Mouse (Mus musculus): Measurements from ENCODE around the gene Sparc. TPM values are rescaled to one million over a fixed set of nuclear protein-coding genes. Genes with fewer than 3 reads are reported as not detected.
"Not testable (repeated sequence)": the region's sequence is repeated elsewhere in the genome, so short reads cannot be mapped to it uniquely, and the experiment has no call there.

Sparc gene
- total RNA-seq, 2 experiments from 2014 or later = not detected

DNA sequence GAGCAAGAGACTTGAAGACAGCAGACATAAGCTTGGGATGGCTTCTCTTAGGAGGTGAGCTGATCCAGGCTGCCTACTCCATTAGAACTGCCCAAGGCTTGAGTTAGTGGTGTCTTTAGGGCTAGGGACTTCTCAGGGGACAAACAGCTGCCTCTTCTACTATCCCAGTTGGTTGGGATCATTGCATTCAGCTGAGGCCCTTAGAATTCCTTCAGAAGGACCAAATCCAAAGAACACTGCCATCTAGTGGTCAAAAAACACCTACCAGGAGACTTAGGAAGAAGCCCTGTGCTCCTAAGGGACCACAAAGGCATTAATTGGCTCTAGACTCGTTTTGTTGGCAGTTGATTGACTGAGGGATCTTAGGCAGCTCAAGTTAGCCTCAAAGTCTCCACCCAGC, 21.8 kb upstream of the Sparc start:
- ATAC-seq (replicated peaks; ENCODE audit: low FRiP score, low TSS enrichment, poor library complexity, severe bottlenecking) = 0 out of 2 replicates have a peak, but pooled peaks have one; percentile 52

DNA sequence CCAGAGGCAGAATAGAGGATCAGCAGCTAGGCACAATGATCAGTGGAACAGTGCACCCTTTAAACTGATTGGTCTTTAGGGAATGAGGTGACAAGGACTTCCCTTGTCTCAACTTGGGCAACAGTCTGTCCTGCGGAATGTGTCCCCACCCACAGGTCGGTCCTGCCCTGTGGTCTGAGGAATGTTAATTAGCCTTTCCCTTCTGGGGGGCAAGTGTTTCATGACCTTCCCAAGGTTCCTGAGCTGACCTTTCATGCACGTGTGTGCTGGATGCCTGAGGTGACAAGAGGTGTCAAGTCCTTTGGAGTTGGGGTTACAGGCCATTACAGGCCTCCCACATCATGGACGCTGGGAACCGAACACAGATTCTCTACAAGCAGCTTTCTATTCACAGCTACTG, 16.7 kb upstream of the Sparc start:
- no peak for ATAC-seq (replicated peaks; ENCODE audit: low FRiP score, low TSS enrichment, poor library complexity, severe bottlenecking)

DNA sequence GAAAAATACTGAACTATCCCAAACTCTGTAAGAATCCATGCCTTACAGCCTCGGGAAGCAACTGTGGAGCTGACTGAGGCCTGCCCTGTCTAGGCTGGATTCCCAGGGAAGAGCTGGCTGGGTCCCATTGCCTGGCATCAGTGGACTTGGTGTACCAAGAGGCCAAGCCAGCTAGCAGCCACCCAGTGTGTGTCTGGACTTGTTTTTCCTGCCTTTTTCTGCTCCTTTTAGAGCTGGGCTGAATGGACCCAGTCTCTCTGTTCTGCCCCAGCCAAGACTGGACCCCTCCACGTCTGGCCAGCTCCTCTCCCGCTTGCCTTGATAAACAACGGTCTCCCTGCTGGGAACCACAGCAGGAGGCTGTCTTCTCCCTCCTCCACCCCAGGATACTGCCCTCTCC, 15.0 kb upstream of the Sparc start:
- no peak for ATAC-seq (replicated peaks; ENCODE audit: low FRiP score, low TSS enrichment, poor library complexity, severe bottlenecking)

DNA sequence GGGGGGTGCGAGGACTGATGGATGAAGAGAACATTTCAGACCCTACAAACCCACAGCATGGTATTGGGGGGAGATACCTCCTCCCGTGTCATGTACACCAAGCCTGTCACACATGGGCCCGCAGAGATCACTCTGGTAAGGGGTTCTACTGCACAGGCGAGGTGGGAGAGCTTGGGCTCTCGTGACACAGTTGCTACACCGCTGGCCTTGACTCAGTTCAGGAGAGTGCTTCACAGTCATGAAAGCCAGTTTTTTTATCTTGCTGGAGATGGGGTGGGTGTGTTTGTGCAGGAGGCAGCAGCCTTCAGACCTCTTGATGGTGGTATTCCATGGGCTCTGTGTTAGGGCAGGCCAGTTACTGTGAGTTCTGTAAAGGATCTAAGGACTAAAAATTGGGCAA, 13.1 kb upstream of the Sparc start:
- no peak for ATAC-seq (replicated peaks; ENCODE audit: low FRiP score, low TSS enrichment, poor library complexity, severe bottlenecking)

DNA sequence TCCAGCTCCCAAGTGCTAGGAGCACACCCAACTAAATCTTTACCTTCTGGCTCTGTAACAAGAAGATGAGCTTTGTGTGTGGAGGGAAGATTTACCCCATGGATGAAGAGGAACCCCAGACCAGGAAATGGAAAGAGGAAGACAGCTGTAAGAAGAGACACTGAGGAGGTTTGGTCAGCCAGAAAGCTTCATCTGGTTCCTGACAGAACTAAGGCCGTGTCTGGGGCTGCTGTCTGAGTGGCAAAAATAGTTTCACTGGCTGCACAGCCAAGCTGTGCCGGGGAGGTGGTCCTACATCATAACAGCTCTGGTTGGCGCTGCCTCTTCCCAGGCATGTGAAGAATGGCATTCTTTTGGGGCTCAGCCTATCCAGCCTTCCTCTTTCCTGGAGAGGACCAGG, 10.0 kb upstream of the Sparc start:
- no peak for ATAC-seq (replicated peaks; ENCODE audit: low FRiP score, low TSS enrichment, poor library complexity, severe bottlenecking)

DNA sequence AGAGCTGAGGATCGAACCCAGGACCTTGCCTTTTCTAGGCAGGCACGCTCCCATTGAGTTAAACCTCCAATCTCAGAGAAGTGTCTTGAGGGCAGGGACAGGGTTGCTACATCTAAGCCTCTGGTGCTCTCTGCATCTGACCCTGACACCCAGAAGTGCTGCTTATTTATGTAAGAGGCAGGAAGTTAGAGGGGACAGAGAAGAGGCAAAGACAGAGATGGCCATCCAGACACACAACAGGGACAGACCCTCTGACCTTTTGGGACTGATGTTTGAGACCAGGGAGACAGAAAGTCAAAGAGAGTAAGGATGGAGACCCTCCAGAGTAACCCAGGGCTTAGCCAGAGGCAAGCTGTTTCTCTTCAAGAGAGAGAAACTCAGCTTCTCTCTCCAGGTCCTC, 7.0 kb upstream of the Sparc start:
- no peak for ATAC-seq (replicated peaks; ENCODE audit: low FRiP score, low TSS enrichment, poor library complexity, severe bottlenecking)

DNA sequence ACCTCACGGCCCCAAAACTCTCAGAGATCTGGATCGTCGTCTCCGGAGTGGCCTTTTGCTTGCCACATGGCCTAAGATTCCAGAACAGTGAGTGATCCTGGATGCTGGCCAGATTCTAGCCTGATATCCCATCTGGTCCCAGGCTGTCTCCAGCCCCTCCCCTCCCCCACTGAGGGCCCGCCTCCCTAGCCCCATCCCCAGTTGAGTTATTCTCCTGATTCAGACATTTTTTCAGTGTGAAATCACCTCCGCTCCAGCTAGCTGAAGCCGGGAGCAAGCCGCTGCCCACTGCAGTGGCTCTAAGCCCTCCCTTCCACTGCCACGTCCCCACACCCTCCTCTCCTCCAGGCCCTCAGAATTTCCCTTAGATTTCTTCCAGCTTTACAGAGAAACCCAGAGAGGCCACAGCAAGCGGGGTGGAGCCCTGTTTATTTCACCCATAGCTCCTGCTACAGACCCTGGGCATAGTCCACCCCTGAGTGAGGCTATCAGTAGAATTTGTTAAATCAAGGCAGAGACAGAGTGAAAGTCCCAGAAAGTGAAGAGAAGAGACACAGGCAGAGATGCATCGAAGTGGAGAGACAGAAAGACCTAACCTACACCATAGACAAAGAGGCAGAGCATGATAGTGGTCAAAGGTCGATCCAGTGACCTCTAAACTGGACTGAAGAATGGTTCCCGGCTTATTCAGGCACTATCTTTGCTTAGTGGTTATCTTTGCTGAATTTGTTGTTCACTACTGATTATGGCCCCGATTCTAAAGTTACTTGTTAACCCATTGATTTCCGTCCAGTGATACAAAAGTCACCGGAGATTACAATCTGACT, 5.4 kb upstream of the Sparc start:
- no peak for ATAC-seq (replicated peaks; ENCODE audit: low FRiP score, low TSS enrichment, poor library complexity, severe bottlenecking)

DNA sequence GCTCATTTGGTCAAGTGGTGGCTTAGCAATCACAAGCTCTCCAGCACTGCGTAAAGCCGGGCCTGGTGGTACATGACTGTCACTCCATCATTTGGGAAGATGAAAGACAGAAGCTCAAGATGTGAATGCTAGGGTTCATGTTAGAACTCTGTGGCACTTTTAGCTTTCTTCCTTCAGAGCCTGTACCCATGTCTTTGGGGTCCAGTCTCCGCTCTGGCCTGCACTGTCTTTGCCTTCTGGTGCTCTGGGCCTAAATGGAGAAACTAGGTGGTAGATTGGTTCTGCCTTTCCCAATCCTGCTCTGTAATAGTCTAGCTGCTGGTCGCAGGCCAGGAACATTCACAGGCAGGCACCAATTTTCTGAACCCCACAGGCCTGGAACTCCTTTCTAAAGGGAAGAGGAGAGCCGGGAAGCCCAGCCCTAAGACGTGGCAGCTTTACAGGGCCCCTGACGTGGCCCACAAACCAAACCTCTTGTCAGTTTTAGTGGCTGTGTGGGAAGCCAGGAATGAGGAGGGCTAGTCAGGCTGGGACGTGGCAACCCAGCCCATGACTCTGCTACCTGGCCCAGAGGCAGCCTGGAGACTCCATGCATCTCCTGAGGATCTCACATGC, 1.9 kb upstream of the Sparc start:
- no peak for ATAC-seq (replicated peaks; ENCODE audit: low FRiP score, low TSS enrichment, poor library complexity, severe bottlenecking)

DNA sequence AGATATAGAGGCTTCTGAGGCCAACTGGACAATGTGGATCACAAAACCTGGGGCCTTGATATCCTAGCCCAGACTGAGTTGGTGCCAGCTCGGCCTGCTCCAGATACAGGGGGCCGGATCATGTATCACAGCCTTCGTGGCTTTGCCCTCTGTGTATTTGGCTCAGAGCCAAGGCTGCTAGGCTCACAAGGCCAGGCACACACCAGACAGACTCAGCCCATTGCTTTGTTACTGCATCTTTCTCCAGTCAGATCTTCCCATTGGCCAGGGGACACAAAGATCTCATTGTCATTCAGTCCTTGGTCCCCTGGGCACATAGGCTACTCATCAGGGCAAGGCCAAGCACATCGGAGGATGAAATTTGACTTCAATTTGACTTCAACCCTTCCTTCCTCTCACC, 773 bp upstream of the Sparc start:
- ATAC-seq (replicated peaks; ENCODE audit: low FRiP score, low TSS enrichment, poor library complexity, severe bottlenecking) = 0 out of 2 replicates have a peak, but pooled peaks have one; percentile 47

DNA sequence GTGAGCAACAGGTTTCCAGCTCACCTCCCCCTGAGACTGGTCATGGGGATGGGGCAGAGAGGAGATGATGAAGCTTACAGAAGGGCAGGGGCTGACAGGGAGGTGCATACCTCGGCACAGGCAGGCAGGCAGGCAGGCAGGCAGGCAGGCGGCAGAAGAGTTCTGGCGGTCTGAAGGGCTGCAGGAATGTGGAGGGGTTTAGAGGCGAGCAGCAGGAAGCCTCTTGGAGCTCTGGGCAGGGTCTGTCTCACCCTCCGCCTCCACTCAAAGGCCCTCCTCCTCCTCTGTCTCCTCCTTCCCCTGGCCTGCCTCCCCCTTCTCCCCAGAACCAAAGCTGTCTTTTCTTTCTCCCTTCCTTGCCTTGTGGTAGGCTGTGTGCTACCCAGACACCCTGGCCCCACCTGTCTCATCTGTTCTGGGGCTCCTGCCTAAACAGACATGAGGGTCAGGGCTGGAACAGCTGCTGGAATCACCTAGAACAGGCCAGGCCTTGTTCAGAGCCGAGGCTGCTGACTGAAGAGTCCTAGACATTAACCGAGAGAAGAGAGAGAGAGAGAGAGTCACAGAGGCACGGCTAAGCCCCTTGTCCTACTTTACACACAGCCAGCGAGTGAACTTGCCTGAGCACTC, 3.2 kb downstream of the Sparc start:
- ATAC-seq (replicated peaks; ENCODE audit: low FRiP score, low TSS enrichment, poor library complexity, severe bottlenecking) = no peak

DNA sequence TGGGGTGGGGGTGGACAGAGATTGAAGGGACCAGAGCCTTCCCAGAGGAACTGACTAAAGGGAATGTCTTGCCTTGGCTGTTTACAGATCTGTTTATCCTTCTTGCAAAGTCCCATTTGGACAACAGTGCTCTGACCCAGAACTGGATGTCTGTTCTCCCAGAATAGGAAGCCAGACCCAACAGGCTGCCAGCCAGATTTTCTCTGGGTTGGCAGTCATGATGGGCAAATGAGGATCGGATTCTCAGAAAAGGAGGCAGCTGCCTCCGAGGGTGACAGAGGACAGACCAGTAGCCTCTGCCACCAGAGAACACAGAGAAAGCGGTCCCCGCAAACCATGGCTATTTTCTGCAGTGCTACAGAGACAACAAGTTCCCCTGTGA, 3.7 kb downstream of the Sparc start:
- ATAC-seq (replicated peaks; ENCODE audit: low FRiP score, low TSS enrichment, poor library complexity, severe bottlenecking) = no peak

DNA sequence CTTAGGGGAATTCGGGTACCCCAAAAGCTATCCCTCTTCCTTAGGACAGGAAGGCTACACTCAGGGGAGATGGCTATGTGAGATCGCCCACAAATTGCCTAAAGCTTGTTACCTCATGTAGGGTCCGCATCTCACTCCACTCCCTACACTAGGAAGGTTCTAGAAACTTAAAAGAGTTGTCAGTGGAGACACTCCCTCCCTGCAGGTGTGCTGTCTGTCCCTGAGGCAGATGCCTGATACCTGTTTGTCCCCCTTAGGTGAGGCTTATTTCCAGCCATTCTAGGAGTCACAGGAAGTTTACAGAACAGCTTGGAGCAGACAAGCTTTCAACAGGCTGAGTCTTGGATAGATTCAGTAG, 4.3 kb downstream of the Sparc start:
- ATAC-seq (replicated peaks; ENCODE audit: low FRiP score, low TSS enrichment, poor library complexity, severe bottlenecking) = no peak

DNA sequence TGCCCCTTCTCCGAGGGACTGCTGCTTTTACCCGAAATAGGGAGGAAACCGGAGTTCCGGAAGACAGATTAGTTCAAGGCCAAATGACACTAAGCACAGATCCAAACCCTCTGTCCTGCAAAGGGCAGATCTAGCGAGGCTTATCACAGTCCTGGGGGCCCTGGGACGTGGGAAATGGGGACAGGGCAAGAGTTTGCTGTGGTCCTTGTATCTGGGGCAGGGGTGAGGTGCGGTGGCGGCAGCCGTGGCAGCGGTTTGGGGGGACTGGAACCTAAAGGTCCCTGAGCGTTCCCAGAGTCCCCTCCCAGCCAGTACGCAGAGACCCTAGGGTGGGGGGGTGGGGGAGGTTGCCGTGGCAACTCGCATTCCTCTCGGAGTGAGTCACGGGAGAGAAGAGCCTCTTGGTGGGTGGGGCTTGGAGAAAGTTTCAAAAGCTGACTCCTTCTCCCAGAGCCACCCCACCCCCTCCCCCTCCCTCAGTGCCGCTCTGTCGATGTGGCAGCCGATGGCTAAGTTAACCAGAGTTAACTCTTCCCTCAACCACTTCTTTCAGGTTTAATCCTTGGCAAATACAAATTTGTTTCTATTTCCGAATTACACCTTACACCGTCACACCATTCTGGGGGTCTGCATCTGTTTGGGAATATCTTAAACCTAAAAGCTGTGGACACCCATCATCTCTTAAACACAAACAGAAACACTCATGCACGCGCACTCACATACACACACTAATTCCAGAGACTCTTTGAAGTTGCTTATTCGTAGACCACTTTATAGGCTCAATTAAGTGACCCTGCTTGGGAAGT, 4.9 kb downstream of the Sparc start:
- ATAC-seq (replicated peaks; ENCODE audit: low FRiP score, low TSS enrichment, poor library complexity, severe bottlenecking) = no peak

DNA sequence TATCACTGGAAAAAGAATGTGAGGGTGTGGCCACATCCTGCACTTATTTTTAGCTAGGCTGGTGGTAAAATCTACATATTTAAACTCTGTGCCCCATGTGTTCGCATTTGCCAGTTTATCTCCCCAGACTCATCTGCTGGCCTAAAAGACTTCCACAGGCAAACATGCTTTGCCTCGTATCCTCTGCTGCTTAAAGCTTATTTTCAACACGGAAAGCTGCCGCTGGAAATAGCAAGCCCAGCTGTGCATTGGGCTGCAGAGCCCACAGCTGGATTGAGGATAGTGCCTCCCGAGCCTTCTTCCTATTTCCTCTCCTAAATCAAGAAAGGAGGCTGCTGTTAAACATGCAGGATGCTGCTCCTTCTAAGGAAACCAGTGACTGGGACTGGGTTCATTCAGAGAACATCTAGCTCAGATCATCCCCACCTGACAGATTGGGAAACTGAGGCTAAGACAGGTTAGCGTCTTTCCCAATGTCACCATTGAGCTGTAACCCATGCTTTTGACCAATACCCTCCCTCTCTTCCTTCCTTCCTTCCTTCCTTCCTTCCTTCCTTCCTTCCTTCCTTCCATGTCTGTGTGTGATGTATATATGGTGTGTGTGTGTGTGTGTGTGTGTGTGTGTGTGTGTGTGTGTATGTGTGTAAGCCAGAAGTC, 6.2 kb downstream of the Sparc start:
- peak; percentile 36; the same call in 1 of the 2 replicates for ATAC-seq (replicated peaks; ENCODE audit: low FRiP score, low TSS enrichment, poor library complexity, severe bottlenecking)

DNA sequence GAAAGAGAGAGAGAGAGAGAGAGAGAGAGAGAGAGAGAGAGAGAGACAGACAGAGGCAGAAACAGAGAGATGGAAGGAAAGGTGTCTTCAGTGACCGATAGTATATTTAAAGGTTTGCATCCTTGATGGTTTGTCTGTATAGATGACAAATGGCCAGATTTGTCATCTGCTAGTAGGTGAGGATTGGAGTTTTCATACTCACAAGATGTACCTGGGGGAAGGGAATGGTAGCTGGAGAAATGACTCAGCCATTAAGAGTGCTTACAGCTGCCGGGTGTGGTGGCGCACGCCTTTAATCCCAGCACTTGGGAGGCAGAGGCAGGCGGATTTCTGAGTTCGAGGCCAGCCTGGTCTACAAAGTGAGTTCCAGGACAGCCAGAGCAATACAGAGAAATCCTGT, 7.3 kb downstream of the Sparc start:
- ATAC-seq (replicated peaks; ENCODE audit: low FRiP score, low TSS enrichment, poor library complexity, severe bottlenecking) = not testable (repeated sequence)

DNA sequence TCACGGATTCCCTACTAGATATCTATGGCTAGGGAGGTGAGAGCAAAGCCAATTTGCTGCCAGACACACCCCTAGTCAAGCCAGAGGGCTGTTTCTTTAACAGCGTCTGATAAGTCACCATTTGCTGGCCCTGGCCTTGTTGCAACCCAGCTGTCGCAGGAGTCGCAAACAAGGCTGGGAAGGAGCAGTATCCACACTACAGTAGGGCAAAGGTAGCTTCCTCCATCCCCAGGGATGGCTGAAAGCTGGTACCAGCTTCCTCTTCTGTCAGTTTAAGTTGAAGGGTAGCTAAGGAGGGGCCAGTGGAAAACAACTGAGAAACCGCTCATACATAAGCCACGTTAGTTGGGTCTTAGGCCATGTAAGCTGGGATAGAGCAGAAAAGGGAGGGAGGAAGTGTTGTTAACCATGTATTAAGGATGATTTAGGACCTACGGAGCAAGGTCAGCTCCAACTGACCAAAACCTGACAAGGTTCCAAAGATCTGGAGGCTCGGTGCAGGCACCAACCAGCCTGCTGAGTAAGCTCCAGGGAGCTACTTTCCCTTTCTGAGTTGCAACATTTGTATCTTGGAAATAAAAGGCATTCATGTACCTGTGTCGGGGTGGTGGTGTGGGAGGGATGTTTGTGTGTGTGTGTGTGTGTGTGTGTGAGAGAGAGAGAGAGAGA, 7.8 kb downstream of the Sparc start:
- ATAC-seq (replicated peaks; ENCODE audit: low FRiP score, low TSS enrichment, poor library complexity, severe bottlenecking) = no peak

DNA sequence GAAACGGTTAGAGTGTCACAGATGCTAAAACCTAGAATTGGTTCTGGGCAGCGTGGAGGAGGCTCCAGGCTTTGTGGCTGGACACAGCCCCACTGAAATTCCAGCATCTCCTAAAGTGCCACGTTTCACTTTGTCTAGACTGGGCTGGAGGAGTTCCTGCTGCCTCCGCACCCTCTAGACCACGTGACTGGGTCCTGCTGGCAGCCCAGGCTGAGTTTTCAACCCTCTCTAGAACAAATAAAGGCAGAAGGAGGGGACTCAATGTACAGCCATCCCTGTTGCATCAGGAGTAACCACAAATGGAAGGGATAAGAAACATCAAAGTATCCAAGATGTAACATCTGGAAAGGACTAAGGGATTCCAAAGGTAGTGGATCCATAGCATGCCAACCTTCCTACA, 8.7 kb downstream of the Sparc start:
- ATAC-seq (replicated peaks; ENCODE audit: low FRiP score, low TSS enrichment, poor library complexity, severe bottlenecking) = no peak

DNA sequence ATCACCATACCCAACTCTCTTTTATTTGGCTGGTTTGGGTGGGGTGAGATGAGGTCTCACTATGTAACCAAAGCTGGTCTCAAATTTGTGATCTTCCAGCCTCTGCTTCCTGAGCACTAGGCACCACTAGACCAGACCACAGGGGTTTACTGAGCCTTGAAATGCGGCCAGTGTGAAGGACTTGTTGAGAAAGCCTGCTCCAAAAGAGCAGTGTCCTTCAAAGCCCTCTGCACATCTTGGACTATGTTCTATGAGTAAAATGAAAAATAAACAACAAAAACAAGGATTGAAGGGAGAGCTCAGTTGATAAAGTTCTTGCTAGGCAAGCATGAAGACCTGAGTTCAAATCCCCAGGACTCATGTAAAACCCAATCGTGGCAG, 9.6 kb downstream of the Sparc start:
- no peak for ATAC-seq (replicated peaks; ENCODE audit: low FRiP score, low TSS enrichment, poor library complexity, severe bottlenecking)
